Mouse (Mus musculus) R1 (cell line): ENCODE results near the gene Slc37a2.
"Not testable (repeated sequence)": the region's sequence is repeated elsewhere in the genome, so short reads cannot be mapped to it uniquely, and the experiment has no call there.

Experiments
- DNase-seq: peaks from one replicate; pipeline ENCODE4 v3.0.0-alpha.2; 2018; ENCODE audit warnings: low read depth, low spot score

Gene Slc37a2

DNA sequence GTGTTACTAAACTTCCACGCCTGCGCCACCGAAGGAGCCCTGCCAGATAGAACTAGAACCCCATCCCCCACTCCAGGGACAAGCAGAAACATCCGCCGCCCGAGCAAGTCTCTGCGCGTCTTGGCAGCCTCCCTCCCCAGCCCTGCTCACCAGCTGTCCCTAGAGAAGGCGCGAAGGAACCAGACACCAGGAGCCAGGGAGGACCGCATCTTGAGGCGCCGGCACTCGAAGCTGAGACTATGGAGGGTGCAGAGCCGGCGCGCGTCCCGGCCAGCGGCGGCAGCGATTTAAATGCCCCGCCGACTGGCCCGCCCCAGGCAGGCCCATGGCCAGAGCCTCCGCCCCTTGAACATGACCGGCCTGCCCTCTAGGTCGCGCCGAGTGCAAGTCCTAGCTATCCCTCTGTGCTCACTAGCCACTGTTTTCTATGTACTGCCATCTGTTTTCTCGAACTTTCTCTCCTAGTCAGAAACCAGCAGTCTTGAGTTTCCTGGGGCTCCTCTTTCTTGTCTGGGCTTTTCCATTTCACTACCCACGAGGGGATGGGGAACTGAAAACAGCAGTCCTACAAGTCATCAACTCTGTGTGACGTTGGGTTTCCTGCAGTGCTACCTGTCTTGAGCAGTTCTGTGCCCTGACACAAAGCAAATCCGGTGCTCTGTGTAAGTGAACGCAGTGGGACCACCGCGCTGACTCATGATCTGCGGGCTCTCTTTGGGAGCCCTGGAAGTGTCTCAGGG is at the start of gene Slc37a2:
Gene Slc37a2 (minus strand): TSS at position 590 of the 740 bp plus-strand sequence.
- peak; percentile 76 for DNase-seq

- DNase-seq = no peak
Measured at GRCm38 (mm10) chr9:37301720-37302119, 46.2 kb upstream of the Slc37a2 start.

- not testable (repeated sequence) for DNase-seq
Measured at GRCm38 (mm10) chr9:37300501-37300900, 45.0 kb upstream of the Slc37a2 start.

GRCm38 (mm10) chr9:37295586-37295985 is 40.0 kb upstream of the Slc37a2 start:
- DNase-seq = no peak

DNA sequence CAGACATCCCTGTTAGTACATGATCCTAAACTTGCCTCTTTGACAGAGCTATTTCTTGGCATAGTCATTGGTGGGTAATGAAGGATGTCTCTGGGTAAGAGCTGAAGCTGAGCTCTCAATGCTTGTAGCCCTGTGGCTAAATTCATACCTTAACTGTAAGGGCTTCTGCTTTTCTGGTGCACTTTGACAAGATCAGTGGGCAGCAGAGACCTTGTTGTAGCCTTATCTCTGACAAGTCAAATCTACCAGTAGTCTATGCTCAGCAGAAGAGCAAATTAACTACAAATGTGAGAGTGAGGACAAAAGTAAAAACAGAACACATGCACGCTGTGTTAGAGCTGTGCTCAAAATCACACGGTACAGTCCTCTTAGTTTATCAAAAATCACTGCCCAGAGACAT is 11.1 kb upstream of the Slc37a2 start:
- no peak for DNase-seq

DNA sequence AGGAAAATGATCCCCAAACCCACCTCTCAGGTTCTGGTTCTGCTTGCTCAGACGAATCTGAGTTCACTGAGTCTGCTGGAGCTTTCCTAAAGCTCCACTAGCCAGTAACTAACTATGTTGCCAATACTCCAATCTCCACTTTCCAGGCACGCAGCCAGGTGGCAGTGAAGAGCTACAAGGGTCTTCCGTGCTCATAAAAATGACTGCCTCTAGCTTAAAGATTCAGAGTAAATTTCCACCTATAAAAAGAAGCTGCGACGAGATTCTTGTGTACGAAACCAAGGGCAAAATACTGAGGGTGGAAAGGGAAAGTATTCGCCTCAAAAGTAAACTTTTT is 319 bp upstream of the Slc37a2 start:
- peak; percentile 81 for DNase-seq

DNA sequence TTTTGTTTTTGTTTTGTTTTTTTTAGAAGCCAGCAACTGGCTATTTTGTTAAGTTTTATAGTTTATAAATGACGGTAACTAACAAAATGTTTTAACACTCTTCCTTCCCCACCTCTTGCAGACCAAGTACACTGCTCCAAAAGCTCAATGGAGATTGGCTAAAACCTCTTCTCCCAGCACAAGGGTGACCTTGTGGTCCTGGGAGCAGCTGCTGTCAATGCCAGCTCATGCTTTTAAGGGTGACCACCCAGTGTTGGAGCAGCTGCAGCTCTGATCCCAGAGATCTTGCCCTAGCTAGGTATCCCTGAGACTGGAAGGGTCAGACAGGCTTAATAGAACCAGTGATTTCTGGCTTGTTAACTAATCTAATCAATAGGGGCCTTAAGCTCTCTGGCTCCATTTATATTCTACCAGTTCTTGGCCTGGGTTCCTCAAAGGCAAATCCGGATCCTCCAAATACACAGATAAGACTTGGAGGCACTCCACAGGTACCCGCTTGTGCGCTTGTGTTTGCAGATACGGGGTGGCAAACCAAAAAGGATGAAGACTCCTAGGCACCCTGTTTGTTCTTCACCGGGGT is 917 bp downstream of the Slc37a2 start:
- DNase-seq = no peak

GRCm38 (mm10) chr9:37250631-37251030 is 4.9 kb downstream of the Slc37a2 start:
- DNase-seq = no peak

- no peak for DNase-seq
Measured at GRCm38 (mm10) chr9:37249976-37250375, 5.6 kb downstream of the Slc37a2 start.

DNA sequence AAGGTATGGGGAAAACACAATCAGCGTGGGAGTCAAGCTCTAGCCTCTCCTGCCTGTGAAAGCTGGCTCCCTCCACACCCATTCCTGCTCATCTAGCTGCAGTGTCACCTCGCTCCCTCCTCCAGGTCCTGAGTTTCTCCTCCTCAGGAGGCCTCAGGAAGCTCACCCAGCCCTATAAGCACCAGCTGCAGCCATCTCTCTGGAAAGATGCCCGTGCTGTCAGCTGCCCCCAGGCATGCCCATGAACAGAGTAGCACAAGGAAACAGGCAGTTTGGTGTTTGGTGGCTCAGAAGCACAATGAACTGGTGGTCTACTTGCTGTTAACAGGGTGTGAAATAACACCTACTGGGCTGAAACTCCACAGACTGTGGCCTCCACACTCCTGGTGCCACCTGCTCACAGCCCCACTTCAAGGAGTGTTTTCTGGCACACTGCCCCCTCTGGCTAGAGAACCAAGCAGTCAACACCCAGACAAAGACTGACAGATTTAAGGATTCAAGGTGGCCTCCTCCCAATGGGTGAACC is 7.1 kb downstream of the Slc37a2 start:
- peak; percentile 51 for DNase-seq

DNA sequence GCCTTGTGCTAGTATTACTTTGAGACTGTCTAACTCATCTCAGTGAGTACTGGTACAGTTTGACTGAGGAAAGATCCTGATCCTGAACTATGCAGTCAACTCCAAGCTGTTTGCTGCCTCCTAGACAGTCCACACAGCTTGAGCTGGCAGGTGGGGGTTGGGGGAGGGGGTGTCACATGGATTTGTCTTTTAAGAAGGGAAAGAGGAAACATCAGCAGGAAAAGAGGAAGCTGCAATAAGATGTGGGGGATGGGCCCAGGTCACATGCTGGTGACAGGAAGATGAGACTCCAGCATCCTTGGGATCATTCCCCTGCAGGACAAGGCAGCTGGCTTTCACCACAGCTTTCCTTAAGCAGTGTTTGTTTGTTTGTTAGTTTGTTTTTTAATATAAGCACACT is 8.1 kb downstream of the Slc37a2 start:
- DNase-seq = peak; percentile 15

GRCm38 (mm10) chr9:37245810-37246209 is 9.7 kb downstream of the Slc37a2 start:
- DNase-seq = no peak

DNA sequence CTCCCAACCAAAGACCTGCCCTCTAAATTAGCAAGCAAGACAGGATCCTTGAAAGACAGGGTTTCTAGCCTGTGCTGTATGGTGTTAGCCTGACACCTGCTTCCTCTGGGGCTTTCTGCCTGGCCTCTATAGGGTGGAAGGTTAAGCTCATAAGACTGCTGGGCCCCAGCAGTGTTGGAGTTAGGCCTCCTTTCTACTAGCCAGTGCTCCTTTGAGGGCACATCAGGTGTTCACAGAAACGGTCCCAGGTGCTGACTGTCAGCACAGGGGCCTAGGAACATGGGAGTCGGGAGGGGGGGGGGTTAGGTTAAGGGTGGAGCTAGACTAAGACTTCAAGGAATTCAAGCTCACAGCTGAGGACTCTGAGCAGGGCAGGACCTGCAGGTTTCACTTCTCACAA is 10.1 kb downstream of the Slc37a2 start:
- DNase-seq = no peak

DNA sequence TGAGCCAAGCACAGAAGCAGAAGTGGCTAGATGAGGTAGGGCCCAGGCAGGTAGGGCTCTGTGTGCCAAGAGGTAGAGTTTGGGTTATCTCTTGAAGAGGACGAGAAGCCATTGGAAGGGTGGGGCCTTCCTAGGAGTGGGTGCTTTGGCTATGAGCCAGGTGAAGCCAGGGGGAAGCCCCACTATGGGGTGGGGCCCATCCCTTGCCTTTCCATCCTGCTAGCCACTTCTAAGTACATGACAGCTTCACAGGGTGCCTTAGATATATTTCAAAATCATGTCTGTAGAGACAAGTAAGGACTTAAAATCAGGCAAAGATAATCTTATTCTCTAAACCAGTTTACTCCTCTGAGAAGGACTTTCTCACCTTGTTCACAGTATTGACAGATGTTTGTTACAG is 10.9 kb downstream of the Slc37a2 start:
- DNase-seq = no peak

DNA sequence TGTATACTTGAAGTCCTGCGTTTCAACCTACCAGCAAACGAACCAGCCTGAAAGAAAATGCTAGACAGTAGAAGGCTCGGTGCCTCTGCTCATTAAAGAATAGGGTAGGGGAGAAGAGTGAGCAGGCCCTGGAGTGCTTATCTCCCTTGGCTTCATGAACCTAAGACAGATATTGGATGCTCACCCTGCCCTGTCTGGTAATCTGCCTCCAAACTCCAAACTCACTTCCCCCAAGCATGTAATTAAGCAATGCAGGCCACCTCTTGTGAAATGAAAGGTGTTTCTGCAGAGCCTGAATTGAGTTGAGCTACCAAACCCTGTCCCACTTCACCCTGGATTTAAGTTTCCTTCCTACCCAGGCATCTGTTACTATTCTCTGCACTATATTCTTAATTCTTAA is 12.8 kb downstream of the Slc37a2 start:
- no peak for DNase-seq

- DNase-seq = no peak
Measured at GRCm38 (mm10) chr9:37235951-37236737, 19.4 kb downstream of the Slc37a2 start.

DNA sequence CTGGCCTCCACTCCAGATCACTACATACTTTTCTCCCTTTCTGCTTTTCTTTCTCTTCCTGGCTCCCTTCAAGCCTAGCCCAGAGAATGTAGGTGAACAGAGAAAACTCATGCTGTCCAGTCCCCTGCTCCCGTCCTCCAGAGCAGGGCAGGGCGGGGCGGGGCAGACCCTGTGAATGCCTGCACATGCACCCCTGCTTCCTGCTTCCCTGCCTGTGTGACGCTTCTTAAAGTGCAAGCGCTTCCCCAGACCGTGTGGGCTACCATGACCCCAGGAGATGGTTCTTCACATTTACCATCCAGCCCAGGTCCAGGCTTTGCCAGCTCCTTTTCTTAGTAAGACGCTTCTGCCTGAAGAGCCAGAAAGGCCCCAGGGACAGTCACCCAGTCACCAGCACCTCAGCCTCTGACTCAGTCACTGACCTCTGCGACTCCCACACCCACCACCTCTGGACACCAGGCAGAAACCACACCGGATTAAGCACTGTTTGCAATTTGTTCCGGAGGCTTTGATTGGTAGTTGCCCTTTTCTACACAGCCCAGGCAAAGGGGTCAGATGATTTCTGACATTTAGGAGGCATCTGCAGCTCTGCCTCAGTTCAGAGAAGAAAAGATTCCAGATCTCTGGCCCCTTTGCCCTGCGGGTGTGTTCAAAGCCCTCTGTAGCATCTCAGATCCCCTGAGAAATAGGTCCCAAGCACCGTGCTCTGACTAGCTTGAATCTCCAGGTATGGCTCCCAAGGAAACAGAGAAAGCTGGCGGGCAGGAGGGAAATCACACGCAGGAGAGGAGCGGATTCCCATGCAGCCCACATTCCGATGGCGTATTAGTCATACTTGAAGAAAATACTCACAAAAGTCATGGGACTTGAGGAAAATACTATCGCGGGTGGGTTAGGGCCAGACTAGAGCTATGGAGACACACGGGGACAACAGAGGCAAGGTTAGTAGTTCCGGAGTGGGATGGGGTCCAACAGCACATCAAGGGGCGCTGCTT is 23.0 kb downstream of the Slc37a2 start:
- DNase-seq = peak; percentile 27

DNA sequence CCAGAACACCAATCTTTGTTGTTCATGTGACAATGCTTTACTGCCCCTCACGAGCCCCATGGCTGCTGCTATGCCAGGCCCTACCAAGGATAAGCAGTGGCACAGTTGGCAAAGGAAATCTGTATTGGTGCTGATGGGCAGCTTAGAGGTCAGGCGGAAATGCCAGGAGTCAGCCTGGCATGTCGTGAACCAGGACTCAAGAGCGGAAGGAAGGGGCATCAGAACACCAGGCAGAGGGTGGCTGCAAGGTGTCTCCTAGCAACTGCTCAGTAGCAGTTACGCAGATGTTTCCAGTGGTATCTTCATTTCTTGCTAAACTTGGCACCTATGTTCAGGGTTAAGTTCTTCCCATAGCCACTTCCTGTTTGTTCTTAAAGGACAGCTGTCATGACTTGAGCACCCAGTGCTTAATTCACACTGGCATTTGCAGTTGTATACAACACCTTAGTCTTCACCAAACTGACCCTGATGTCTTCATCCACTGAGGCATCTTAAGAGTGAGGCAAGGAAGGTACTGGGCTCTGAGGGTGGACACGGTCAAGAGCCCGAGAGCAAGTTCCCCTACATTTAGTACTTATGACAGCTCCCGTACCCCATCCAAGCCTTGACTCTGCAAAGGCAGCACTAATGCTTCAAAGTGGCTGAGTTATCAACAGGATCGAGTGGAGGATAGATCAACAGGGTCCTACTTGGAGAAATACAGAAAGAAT is 24.9 kb downstream of the Slc37a2 start:
- DNase-seq = no peak

- peak; percentile 63 for DNase-seq
Measured at GRCm38 (mm10) chr9:37229880-37230325, 25.6 kb downstream of the Slc37a2 start.

DNA sequence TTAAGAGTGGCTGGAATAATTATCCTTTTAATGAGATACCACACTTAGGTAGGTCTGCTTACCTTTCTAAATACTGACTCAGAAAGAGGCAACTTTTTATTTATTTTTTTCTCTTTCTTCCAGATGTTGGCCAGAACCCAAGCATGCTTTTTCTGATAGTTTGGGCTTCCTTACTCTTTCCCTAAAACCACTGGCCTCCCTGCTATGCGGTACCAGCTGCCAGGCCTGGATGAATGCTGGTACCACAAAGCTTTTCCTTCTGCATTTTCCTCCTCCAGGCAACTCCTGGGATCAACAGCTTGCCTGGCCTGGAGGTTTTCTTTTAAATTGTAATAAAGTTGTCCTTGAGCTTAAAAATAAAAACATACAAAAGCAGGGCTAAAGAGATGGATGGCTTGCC is 30.0 kb downstream of the Slc37a2 start:
- no peak for DNase-seq

DNA sequence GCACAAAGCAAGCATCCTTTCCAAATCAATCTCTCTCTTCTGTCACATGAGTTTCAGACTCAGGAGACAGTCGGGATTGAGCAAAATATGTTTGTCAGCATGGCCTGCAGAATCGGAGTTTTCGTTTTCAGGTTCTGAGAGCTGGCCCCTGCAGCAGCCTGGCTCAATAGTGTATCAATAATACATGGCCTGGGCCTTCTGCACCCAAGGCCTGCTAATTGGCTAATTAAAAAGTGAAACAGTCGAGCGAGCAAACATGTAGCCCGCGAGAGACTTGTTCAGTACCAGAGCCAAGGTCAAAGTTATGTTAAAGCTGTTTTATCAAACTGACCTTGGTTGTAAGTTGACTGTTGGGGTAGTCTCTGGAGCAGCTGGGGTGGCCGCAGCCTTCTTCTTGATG is 34.8 kb downstream of the Slc37a2 start:
- DNase-seq = no peak
